Mouse (Mus musculus): ENCODE results near the gene Olfr1299. TPM values are rescaled to one million over a fixed set of nuclear protein-coding genes. Genes with fewer than 3 reads are reported as not detected.

The Olfr1299 gene
- not detected for total RNA-seq (2021)
- long read RNA-seq, experiment 1, result 0 reads
- long read RNA-seq, experiment 2, result 0 reads

DNA sequence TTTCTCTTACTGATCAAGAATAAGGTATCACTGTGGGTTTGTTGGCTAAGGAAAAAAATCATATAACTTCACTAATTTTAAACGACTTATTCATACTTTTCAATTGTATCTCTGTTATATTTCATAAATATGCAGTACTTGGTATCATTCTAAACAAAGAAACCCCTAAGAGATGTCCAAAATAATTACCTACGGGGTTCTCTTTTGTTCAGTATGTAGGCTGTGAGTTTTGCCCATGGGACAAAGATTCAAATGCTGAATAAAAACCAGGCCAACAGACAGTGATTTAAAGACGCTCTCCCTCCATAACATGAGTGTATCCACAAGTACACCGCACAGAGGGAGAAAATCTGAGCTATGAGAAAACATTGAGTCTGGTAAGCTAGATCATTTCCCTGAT, at the start of gene Olfr1299:
Gene Olfr1299, plus strand, starts transcription at position 301 of the 400 bp plus-strand sequence.
- intact Hi-C loops (cut with DNase I), result no loop called here
- no peak for TF ChIP-seq CTCF (IDR thresholded peaks at IDR 0.05)
- DNase-seq, result no peak
- no peak within 1 kb of the TSS for H3K4me3 ChIP-seq
- no peak within 1 kb of the TSS for H3K27ac ChIP-seq

DNA sequence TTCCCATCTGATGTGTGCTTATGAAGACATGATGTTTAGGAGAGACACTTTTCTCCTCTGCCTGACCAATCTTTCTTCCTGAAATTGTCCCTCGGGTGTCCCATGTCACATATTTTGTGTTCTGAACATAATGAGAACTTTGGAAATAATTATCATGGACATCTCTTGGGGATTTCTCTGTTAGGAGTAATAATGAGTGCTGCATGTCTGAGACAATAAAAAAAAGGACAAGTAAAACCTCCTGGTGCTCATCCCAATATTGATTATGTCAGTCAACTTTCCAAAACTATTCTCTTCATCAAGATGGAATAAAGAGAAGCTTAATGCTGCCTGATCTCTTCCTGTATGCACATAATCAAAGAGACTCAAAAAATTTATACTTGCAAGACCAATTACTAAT, 34.8 kb upstream of the Olfr1299 start, which contains the start of gene Olfr1297:
Gene Olfr1297, minus strand, starts transcription at position 101 of the 400 bp plus-strand sequence.
- H3K27ac ChIP-seq, result no peak within 1 kb of the TSS
- no peak within 1 kb of the TSS for H3K4me3 ChIP-seq
- DNase-seq, result no peak
- intact Hi-C loops (cut with DNase I), result no loop called here
- no peak for TF ChIP-seq CTCF (IDR thresholded peaks at IDR 0.05)

DNA sequence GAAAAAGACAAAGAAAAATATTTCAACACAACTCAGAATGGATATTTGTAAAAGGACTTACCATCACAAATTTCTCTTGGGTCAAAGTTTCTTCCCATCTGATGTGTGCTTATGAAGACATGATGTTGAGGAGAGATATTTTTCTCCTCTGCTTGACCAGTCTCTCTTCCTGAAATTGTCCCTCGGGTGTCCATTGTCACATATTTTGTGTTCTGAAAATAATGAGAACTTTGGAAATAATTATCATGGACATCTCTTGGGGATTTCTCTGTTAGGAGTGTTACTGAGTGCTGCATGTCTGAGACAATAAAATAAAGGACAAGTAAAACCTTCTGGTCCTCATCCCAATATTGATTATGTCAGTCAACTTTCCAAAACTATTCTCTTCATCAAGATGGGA, 12.1 kb upstream of the Olfr1299 start, which contains the start of gene Olfr1298:
Gene Olfr1298, minus strand, starts transcription at position 101 of the 400 bp plus-strand sequence.
- H3K4me3 ChIP-seq, result no peak within 1 kb of the TSS
- TF ChIP-seq CTCF (IDR thresholded peaks at IDR 0.05), result no peak
- intact Hi-C loops (cut with DNase I), result no loop called here
- H3K27ac ChIP-seq, result no peak within 1 kb of the TSS
- no peak for DNase-seq

Other genes with a start within 250 kb of the Olfr1299 start
- not detected for gene Olfr1286, start 238.3 kb upstream of the Olfr1299 start, total RNA-seq (2021)
- not detected for gene Olfr1287, start 212.3 kb upstream of the Olfr1299 start, total RNA-seq (2021)
- gene Olfr1288, start 187.3 kb upstream of the Olfr1299 start, total RNA-seq (2021), result not detected
- not detected for gene Olfr1289, start 180.6 kb upstream of the Olfr1299 start, total RNA-seq (2021)
- gene Olfr1290, start 167.6 kb upstream of the Olfr1299 start, total RNA-seq (2021), result not detected
- gene Olfr1291-ps1, start 164.2 kb upstream of the Olfr1299 start, total RNA-seq (2021), result not detected
- not detected for gene Olfr1293-ps, start 136.2 kb upstream of the Olfr1299 start, total RNA-seq (2021)
- gene Olfr1294, start 121.1 kb upstream of the Olfr1299 start, total RNA-seq (2021), result not detected
- not detected for gene Olfr1295, start 91.7 kb upstream of the Olfr1299 start, total RNA-seq (2021)
- gene Olfr1297, start 34.9 kb upstream of the Olfr1299 start, total RNA-seq (2021), result not detected
- not detected for gene Olfr1298, start 12.2 kb upstream of the Olfr1299 start, total RNA-seq (2021)
- not detected for gene Olfr1301, start 89.6 kb downstream of the Olfr1299 start, total RNA-seq (2021)
- gene Olfr1302, start 116.0 kb downstream of the Olfr1299 start, total RNA-seq (2021), result not detected
- gene Olfr1303, start 158.9 kb downstream of the Olfr1299 start, total RNA-seq (2021), result not detected
- not detected for gene Olfr1305, start 215.7 kb downstream of the Olfr1299 start, total RNA-seq (2021)

All from gastrocnemius, adult 2 months (tissue).